Mouse (Mus musculus): ENCODE results near the gene Kdf1.

DNA sequence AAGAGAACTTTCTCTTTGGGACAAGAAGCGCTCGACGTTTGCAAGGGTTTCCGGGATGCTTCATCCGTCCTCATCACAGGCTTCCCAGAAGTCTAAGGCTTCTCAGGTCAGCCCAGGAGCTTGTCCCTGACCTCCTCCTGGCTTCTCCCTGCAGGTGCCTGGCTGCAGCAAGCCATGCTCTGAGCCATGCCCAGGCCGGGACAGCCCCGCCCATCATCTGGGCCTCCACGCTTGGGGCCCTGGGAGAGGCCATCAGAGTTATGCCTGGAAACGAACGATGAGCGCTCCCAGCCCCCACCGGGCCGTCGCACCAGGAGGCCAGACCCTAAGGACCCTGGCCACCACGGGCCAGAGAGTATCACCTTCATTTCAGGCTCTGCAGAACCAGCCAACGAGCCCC is 9.0 kb downstream of the Kdf1 start:
- TF ChIP-seq CTCF (IDR thresholded peaks at IDR 0.05; ENCODE audit: extremely low read depth, insufficient read depth, insufficient read length, insufficient replicate concordance) (no peak), POLR2A (IDR thresholded peaks at IDR 0.05; ENCODE audit: low read depth, low read length) (no peak)

All from spleen, adult 2 months (tissue).